Mouse (Mus musculus) heart, postnatal 0 days (tissue): ENCODE results near the gene Hormad2.

ENCODE experiments used
- CTCF ChIP-seq: IDR thresholded peaks from 2 replicates; pipeline ENCODE4 v1.5.1; 2016; ENCODE audit warnings: antibody characterized with exemption, control low read depth, low read depth
- EP300 ChIP-seq: IDR thresholded peaks from 2 replicates; pipeline ENCODE4 v1.6.1; 2016; ENCODE audit warnings: antibody characterized with exemption, low read depth

DNA sequence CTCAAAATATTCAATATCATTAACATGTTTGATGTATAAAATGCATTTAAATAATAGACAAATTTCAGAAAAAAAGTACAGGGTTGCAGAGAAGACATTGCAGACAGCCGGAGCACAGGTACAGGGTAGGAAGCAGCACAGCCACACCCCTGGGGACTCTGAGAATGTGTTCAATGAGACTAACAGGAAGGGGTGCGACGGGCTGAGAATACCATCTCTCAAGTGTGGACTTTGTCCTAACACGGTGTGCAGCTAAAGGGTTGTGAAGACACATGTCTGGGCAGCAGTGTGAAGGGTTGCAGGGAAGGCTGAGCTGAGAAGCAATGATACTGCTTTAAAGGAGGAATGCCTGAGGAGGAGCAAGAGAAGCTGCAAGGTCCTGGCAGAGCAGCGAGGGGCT is 85.5 kb downstream of the Hormad2 start:
- TF ChIP-seq EP300 (no peak), CTCF (no peak)
